ENCODE assay signal across 8 mouse cellular contexts in the genomic region with DNA sequence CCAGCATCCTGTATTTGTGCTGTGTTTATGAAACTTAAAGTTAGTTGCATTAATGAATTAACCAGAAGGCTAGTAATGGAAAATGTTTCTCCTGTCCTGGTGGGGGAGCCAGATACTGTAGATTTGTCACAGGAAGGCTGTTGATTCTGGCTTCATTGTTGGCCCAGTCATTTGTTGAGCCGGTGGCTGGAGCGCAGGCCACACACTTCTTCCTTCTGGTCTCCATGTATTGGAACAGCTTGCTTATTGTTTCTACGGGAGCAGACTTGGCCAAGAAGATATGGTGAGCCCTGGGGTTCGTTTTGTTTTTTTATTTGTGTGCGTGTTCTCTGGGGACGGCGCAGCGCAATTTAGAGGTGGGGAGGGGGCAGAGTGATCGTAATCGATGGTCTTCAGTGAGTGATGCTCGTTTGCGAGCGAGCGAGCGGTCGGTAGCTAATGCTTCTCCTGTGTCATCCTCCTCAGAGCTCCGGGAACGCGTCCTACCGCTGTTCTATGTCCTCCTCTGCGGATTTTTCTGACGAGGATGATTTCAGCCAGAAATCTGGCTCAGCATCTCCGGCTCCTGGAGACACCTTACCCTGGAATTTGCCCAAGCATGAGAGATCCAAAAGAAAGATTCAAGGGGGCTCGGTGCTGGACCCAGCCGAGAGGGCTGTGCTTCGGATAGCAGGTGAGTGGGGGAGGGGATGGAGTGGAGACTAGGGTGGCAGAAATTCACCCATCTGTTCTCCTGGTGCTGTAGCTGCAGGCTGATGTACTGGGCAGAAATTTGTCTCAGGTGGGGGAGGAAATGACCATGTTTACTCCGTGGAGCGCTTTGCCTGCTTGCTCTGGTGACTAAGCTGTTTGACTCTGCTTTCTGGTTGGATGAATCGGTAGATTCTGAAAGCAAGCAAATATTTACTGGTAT.
DNase-seq lines count a peak whose midpoint lies in the region; ATAC-seq lines count a peak whose summit lies in the region.

No protein-coding gene starts in this region.

- no peak overlapping the region for H3K27ac ChIP-seq in embryonic facial prominence, embryonic 11.5 days (replicated peaks; ENCODE audit: low read depth, low read length)
- H3K27ac ChIP-seq in limb, embryonic 11.5 days (replicated peaks; ENCODE audit: low read depth, low read length) = no peak overlapping the region
- peak overlapping the region; percentile 6 for H3K27ac ChIP-seq in midbrain, embryonic 11.5 days (ENCODE audit: low read depth, low read length)

- no peaks in the 10 kb centered on the region for H3K9me3 ChIP-seq in embryonic facial prominence, embryonic 11.5 days (replicated peaks; ENCODE audit: control insufficient read depth, low read length)
- H3K9me3 ChIP-seq in limb, embryonic 11.5 days (ENCODE audit: control insufficient read depth, low read length) = no peaks in the 10 kb centered on the region
- no peaks in the 10 kb centered on the region for H3K9me3 ChIP-seq in midbrain, embryonic 11.5 days (ENCODE audit: control insufficient read depth, low read length)

- no peaks in the 10 kb centered on the region; the same call in none of the 2 replicates for H3K4me1 ChIP-seq in embryonic facial prominence, embryonic 11.5 days (ENCODE audit: control insufficient read depth, insufficient read depth, low read length)
- H3K4me1 ChIP-seq in limb, embryonic 11.5 days (ENCODE audit: control insufficient read depth, insufficient read depth, low read length) = peaks cover 13% of the 10 kb centered on the region
- H3K4me1 ChIP-seq in midbrain, embryonic 11.5 days (ENCODE audit: control insufficient read depth, insufficient read depth, low read length) = peaks cover 24% of the 10 kb centered on the region

- ATAC-seq in embryonic facial prominence, embryonic 11.5 days (replicated peaks; ENCODE audit: insufficient number of reproducible peaks, low FRiP score, low TSS enrichment, low read depth) = peak; percentile 41; the same call in 1 of the 2 replicates
- ATAC-seq in limb, embryonic 11.5 days (ENCODE audit: insufficient number of reproducible peaks, low FRiP score, low TSS enrichment, low read depth) = peak; percentile 41
- ATAC-seq in midbrain, embryonic 11.5 days (ENCODE audit: low FRiP score) = peak; percentile 84

- under 1% methylated on average over 29 of the region's 29 CpGs for WGBS in embryonic facial prominence, embryonic 11.5 days
- under 1% methylated on average over 29 of the region's 29 CpGs for WGBS in limb, embryonic 11.5 days
- WGBS in midbrain, embryonic 11.5 days = under 1% methylated on average over 29 of the region's 29 CpGs

- H3K4me2 ChIP-seq in embryonic facial prominence, embryonic 11.5 days (ENCODE audit: low read depth, low read length) = peak overlapping the region; percentile 45
- H3K4me2 ChIP-seq in limb, embryonic 11.5 days (ENCODE audit: low read depth, severe bottlenecking) = peak overlapping the region; percentile 69
- H3K4me2 ChIP-seq in midbrain, embryonic 11.5 days = peak overlapping the region; percentile 47

- peak; percentile 61 for DNase-seq in urinary bladder, postnatal 14 days (ENCODE audit: low spot score)
- no peak for DNase-seq in urinary bladder, postnatal 10 days (ENCODE audit: low spot score)
- peak; percentile 84 for DNase-seq in embryonic facial prominence, embryonic 11.5 days (ENCODE audit: low spot score)
- DNase-seq in heart, adult 8-10 months (ENCODE audit: low spot score) = peak; percentile 92
- peak; percentile 57 for DNase-seq in kidney, adult 18-20 months
- peak; percentile 76 for DNase-seq in limb, embryonic 11.5 days (ENCODE audit: low spot score)
- peak; percentile 96 for DNase-seq in midbrain, embryonic 11.5 days (ENCODE audit: low spot score, missing footprints)
- DNase-seq in skeletal muscle tissue, adult 2 months (ENCODE audit: low read depth, low spot score) = peak; percentile 65

- peak overlapping the region; percentile 50 for H3K4me3 ChIP-seq in embryonic facial prominence, embryonic 11.5 days (ENCODE audit: low read depth, low read length)
- peak overlapping the region; percentile 36 for H3K4me3 ChIP-seq in limb, embryonic 11.5 days (ENCODE audit: low read depth, low read length)
- H3K4me3 ChIP-seq in midbrain, embryonic 11.5 days (ENCODE audit: low read depth, low read length) = peak overlapping the region; percentile 50

- no peaks in the 10 kb centered on the region for H3K27me3 ChIP-seq in embryonic facial prominence, embryonic 11.5 days (ENCODE audit: control insufficient read depth, insufficient read depth, low read length)
- H3K27me3 ChIP-seq in limb, embryonic 11.5 days (ENCODE audit: control insufficient read depth, insufficient read depth, low read length) = no peaks in the 10 kb centered on the region
- H3K27me3 ChIP-seq in midbrain, embryonic 11.5 days (ENCODE audit: control insufficient read depth, insufficient read depth, low read length) = no peaks in the 10 kb centered on the region

- H3K36me3 ChIP-seq in embryonic facial prominence, embryonic 11.5 days (replicated peaks; ENCODE audit: control insufficient read depth, insufficient read depth, low read depth, low read length) = no peaks in the 10 kb centered on the region
- H3K36me3 ChIP-seq in limb, embryonic 11.5 days (ENCODE audit: control insufficient read depth, insufficient read depth, low read length) = no peaks in the 10 kb centered on the region
- no peaks in the 10 kb centered on the region for H3K36me3 ChIP-seq in midbrain, embryonic 11.5 days (ENCODE audit: control insufficient read depth, insufficient read depth, low read length)

- peak overlapping the region; percentile 56 for H3K9ac ChIP-seq in embryonic facial prominence, embryonic 11.5 days (replicated peaks; ENCODE audit: low read length)
- peak overlapping the region; percentile 66 for H3K9ac ChIP-seq in limb, embryonic 11.5 days (ENCODE audit: low read length)
- H3K9ac ChIP-seq in midbrain, embryonic 11.5 days (ENCODE audit: low read length) = peak overlapping the region; percentile 65
